Mouse (Mus musculus): ENCODE measurements at regions not wholly inside any gene's neighbourhood (a gene's known extent, or its start where the extent isn't known, plus 50 kb on each side); places are given as distances from the start of the nearest gene placed in this dataset.

DNA sequence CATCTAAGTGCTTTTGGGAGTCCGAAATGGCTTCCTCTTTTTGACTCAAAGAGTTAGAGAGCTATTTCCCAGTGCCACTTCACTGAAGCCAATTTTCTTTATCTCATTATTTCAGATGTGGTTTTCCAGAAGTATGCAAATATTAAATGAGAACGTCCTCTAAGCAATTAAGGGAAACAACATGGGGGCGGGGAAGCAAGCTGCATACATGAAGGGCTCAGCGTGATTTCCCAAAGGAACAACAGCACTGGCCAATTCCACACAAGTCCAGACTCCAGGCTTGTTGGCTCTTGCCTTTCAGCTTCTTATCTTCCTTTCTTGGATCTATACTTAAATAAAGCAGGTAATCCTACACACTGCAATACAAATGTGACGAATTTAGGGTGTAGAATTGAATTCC lies 73.2 kb downstream of the Ramp3 start:
- no peak overlapping the region for H3K27ac ChIP-seq
- H3K9me3 ChIP-seq (ENCODE audit: control insufficient read depth, low read length) = no peaks in the 10 kb centered on the region
- no peaks in the 10 kb centered on the region for H3K4me1 ChIP-seq (replicated peaks; ENCODE audit: control insufficient read depth in 2 of 2, insufficient read depth in 2 of 2, low read length in 1 of 2)
- no peak overlapping the region for H3K9ac ChIP-seq (replicated peaks)
- no peaks in the 10 kb centered on the region for H3K27me3 ChIP-seq (ENCODE audit: control insufficient read depth, insufficient read depth, low read length)
- H3K4me3 ChIP-seq (ENCODE audit: insufficient read depth in 1 of 2, low read depth in 2 of 2, low read length in 2 of 2) = no peak overlapping the region
- H3K4me2 ChIP-seq (ENCODE audit: low read depth) = no peak overlapping the region
- no peak for TF ChIP-seq CTCF (IDR thresholded peaks at IDR 0.05; ENCODE audit: low read depth)
- no peak for TF ChIP-seq EP300 (IDR thresholded peaks at IDR 0.05; ENCODE audit: low read depth)
- 55% methylated on average over 5 of the region's 5 CpGs for WGBS (ENCODE audit: insufficient replicate concordance)
- ATAC-seq (ENCODE audit: insufficient read depth) = no peak
- H3K36me3 ChIP-seq (replicated peaks; ENCODE audit: control insufficient read depth, insufficient read depth, low read depth) = no peaks in the 10 kb centered on the region
- no peak for DNase-seq (ENCODE audit: low read depth in 3 of 3, low spot score in 3 of 3)

All from liver, embryonic 14.5 days (tissue).